Mouse (Mus musculus): ENCODE measurements at regions not wholly inside any gene's neighbourhood (a gene's known extent, or its start where the extent isn't known, plus 50 kb on each side); places are given as distances from the start of the nearest gene placed in this dataset.
A peak's percentile ranks its signal among the peaks of the same experiment; 100 is the strongest.

GRCm38 (mm10) chr7:135813616-135814015 is 97.5 kb upstream of the Mki67 start:
- intact Hi-C loops (cut with DNase I), result no loop called here
- no peak for DNase-seq

DNA sequence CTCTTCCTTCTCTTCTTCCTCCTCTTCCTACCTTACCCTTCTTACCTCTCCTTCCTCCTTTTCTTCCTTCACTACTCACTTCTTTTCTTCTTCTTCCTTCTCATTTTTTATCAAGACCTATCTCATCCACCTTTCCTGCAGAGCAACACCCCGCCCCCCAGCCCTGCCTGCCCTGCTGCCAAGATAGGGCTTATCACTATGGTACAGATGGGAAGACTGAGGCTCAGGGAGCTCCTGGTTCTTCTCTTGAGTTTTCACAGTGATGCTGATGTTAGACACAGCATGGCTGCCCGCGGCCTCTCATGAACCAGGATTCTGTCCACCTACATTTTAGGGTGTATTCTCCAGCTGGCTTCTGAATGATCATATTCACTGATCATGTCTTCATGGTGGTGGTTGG is 100.0 kb upstream of the Mki67 start:
- no peak for DNase-seq
- intact Hi-C loops (cut with DNase I), result no loop called here

DNA sequence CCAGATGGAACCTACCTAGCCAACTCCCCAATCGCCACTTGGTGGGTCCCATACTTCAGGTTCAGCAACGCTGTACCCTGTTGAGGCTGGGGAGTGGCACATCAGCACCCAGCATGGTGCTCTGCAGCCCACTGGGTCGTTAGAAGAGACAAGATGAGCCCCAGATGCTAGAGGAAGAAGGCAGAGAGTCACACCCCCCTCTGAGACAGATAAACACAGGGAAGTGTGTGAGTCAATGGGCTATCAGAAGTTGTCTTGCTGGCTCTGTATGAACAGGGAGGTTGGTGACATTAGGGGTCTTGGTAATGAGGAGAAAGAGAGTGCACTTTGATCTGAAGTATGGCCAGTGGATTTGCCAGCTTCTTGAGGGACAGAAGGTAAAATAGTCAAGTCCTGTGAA is 101.7 kb upstream of the Mki67 start:
- intact Hi-C loops (cut with DNase I), result no loop called here
- no peak for DNase-seq

GRCm38 (mm10) chr7:135818298-135818697 is 102.1 kb upstream of the Mki67 start:
- no peak for DNase-seq
- intact Hi-C loops (cut with DNase I), result no loop called here

GRCm38 (mm10) chr7:135823884-135824750 is 108.0 kb upstream of the Mki67 start:
- intact Hi-C loops (cut with DNase I), result no loop called here
- no peak for DNase-seq

GRCm38 (mm10) chr7:135829246-135829645 is 113.1 kb upstream of the Mki67 start:
- intact Hi-C loops (cut with DNase I), result no loop called here
- DNase-seq, result no peak

DNA sequence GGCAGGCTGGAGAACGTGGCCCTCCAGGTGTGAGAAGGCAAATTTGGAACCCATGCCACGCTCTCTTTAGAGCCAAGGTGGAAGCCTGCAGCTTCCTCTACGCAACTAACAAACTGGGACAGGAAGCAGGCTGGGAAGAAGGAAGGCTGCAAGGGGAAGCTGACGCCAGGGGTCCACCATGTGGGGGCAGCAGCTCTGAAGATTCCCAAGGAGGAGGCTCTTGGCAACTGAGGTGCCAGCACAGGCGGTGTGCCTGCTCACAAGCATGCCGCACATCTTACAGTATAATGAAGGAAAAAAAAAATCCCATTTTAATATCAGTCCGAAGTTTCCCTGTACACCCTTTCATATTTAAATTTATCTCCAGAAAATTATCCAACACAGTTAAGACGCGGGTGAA is 117.3 kb upstream of the Mki67 start:
- no peak for DNase-seq
- intact Hi-C loops (cut with DNase I), result loop anchor here (10.0 kb wide), 1 partner anchor 461 kb away; no protein-coding TSS in a partner anchor

DNA sequence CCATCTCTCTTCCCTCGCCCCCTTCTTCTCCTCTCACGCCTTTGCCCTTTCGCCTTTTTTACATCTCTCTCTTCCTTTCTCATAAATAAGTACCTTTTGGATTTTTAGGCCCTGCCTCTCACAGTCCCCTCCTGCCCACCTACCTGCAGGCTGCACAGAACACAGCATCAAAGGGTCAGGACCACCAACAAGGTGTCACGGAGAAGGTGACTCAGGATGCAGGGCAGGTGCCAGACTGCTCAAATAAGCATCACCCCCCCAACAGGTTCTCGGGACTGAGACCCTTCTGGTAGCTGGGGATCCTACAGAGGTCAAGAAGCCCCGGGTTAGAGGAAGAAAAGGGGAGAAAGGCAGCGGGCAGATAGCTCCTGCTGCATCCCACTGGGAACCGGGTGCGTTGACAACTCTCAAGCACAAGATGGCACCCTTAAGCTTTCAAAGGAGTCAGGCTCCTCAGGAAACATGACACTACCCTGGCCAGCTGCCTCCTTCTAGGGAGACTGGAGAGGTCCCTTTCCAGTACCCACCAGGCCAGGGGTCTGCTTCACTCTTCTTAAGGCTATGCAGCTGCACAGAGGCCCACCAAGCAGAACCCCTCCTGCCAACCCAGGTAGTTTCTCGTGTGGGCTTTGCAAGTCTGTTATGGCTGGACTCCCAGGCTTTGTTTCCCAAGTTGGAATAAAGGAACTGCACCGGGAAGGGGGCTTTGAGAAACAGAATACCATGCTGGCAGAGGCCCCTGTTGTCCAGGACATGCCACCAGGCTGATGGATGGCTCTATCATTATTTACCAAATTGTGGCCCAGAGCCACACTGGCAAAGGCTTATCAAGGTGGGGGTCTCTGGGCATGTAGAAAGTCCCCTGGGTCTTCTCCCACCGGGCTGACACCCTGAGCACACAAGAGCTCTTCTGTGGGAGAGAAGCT is 120.9 kb upstream of the Mki67 start:
- DNase-seq, result peak; percentile 78 to 90
- intact Hi-C loops (cut with DNase I), result loop anchor here (1.0 to 10.0 kb wide), 6 partner anchors 46 to 1484 kb away; no protein-coding TSS in a partner anchor

GRCm38 (mm10) chr7:135844018-135844417 is 127.9 kb upstream of the Mki67 start:
- DNase-seq, result no peak
- intact Hi-C loops (cut with DNase I), result no loop called here

GRCm38 (mm10) chr7:135847304-135847703 is 131.1 kb upstream of the Mki67 start:
- intact Hi-C loops (cut with DNase I), result no loop called here
- DNase-seq, result no peak

DNA sequence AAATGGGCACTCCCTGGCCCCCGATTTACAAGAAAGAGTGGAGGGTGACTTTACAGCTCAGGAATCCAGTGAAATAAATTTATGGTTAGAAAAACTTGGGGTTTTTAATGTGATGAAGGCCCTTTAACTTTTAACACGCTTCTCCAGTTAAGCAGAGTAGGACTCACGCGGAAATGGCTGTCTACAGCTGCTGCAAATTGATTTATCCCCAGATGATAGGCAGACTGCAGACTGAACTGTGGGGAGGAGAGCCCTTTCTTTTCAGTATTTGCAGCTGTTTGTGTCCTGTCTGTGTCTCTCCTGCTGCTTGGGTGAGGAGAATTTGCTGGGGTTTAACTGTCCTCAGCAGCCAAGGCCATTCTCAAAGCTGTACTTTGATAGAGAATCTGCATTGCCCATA is 132.0 kb upstream of the Mki67 start:
- no peak for DNase-seq
- intact Hi-C loops (cut with DNase I), result no loop called here

- intact Hi-C loops (cut with DNase I), result no loop called here
Measured at GRCm38 (mm10) chr7:135848833-135849232, 132.7 kb upstream of the Mki67 start.

GRCm38 (mm10) chr7:135853127-135853813 is 137.1 kb upstream of the Mki67 start:
- intact Hi-C loops (cut with DNase I), result loop anchor here (5.0 kb wide), 1 partner anchor 84 kb away; no protein-coding TSS in a partner anchor
- peak; percentile 49 for DNase-seq

More at GRCm38 (mm10) chr7:135848833-135849232, 132.7 kb upstream of the Mki67 start:
- no peak for DNase-seq

GRCm38 (mm10) chr7:135853814-135854324 is 137.7 kb upstream of the Mki67 start:
- intact Hi-C loops (cut with DNase I), result loop anchor here (5.0 kb wide), 1 partner anchor 83 kb away; no protein-coding TSS in a partner anchor
- no peak for DNase-seq

DNA sequence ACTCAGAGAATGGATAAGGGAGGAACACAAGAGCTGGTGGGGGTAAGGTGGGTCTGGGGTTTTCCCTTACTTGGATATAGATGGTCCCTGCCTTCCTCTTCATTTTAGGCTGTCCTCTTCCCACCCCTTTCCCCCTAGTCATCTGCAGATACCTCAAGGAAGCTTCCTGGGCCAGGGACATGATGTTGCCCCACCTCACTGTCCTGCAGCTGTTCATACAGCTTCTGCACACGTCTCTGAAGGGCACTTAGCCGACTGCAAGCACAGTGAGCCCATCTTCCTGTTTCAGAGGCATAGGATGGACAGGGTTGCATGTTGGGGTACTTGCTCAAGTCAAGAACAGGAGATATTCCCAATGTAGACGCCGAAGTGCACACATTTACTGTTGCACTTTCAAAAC is 144.1 kb upstream of the Mki67 start:
- DNase-seq, result no peak
- intact Hi-C loops (cut with DNase I), result no loop called here

GRCm38 (mm10) chr7:135860741-135861408 is 144.7 kb upstream of the Mki67 start:
- intact Hi-C loops (cut with DNase I), result no loop called here
- DNase-seq, result peak; percentile 30 to 40

- intact Hi-C loops (cut with DNase I), result no loop called here
- peak in 1 of 2 experiments; percentile 33 for DNase-seq
Measured at GRCm38 (mm10) chr7:135861409-135861805, 145.2 kb upstream of the Mki67 start.

GRCm38 (mm10) chr7:135863581-135864426 is 147.6 kb upstream of the Mki67 start:
- intact Hi-C loops (cut with DNase I), result no loop called here
- no peak for DNase-seq

DNA sequence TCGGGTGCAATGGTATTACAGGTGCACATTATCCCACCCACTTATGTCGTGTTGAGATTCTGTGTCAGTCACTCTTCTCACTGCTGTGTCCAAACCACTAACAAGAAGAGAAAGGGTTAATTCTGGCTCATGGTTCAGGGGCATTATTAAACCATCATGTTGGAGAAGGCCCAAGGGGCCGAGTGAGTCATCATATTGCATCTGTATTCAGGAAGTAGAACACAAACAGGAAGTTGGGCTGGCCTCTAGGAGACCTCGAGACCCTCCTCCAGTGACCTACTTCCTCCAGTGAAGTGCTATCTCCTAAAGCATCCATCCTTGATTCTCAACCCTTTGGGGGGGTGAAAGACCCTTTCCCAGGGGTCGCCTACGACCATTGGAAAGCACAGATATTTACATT is 154.8 kb upstream of the Mki67 start:
- DNase-seq, result no peak
- intact Hi-C loops (cut with DNase I), result no loop called here

All from heart, postnatal 14 days (tissue).